Mouse (Mus musculus) c-Kit-negative CD71-positive TER-119-positive erythroid progenitor cells, embryonic 14.5 days (primary cell): ENCODE measurements around the gene Ttc17.
"Not testable (repeated sequence)": the region's sequence is repeated elsewhere in the genome, so short reads cannot be mapped to it uniquely, and the experiment has no call there.

Source experiments
- DNase-seq: peaks from one replicate; pipeline ENCODE4 v3.0.0-alpha.2; 2013; ENCODE audit warnings: low read depth, low spot score

The Ttc17 gene

DNA sequence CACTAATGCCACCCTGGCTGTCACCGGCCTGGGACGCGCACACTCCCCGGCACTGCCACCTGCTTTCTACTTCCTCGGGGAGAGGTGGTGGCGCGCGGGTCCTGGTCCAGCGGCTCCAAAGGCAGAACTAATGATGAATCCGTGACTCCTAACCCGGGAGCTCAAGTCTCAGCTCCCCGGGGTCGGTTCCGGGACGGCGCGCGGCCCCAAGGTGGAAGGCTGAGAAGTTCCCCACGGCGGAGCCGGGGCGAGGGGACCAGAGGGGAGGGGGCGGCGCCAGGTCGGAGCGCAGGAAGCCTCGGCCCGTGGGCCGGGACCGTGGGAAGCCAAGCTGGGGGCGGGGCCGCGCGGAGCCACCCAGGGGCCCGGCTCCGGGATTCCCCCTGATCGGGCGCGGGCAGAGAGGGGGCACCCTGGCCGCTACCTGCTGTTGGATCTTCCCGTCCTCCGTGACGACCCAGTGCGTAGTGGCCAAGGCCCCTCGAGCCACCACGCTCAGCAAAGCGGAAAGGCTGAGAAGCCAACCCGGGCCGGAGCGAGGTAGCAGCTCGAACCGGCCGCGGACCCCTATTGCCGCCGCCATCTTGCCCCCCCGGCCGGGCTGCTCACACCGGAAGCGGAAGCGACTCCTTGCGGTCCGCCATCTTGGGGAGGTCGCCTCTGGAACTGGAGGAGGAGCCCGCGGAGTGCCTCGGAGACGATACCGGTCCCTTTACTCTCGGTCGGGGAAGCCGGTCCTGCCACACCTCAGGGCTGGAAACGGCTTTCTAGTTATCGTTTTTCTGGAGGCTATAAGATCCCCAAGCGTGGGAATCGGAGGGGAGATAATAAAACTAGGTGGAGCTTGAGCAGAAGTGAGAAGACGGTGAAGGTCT, at the start of gene Ttc17:
Gene Ttc17, minus strand, starts transcription at position 607 of the 875 bp plus-strand sequence.
- DNase-seq, result peak; percentile 81

DNA sequence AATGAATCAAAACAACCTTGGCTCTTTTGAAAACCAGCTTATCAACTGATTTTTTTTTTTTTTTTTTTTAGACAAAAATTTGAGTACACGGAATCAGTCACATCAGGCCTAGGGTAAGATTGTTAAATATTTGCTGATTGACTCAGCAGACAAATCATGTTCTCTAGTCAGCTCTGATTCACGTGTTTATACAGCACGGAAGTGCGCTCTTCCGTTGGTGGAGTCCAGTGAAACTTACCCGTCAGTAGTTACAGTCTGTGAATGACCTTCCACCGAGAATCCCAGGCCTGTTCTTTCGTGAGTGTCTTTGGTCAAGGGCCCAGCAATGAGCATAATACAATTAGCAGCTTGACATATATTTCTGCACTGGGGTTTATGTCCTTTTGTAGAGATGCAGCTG, 43.2 kb upstream of the Ttc17 start:
- DNase-seq, result no peak

DNA sequence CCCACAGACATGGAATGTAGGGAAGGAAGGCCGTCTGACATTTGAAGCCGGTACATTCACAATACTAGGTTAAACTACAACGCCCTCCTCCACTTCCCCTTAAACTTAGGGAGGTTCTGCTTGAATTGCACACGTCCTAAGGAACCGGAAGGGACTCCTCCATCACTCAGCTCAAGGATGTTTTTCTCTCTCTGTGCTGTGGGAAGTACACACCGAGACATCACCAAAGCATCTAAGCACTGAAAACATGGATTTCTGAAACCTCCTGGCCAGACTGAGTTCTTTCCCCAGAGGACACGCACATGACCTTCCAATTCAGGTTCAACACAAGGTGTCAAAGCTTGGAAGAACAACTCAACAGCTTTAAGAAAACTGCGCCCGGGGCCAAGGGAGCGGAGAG, 30.5 kb upstream of the Ttc17 start:
- DNase-seq, result peak; percentile 30

DNA sequence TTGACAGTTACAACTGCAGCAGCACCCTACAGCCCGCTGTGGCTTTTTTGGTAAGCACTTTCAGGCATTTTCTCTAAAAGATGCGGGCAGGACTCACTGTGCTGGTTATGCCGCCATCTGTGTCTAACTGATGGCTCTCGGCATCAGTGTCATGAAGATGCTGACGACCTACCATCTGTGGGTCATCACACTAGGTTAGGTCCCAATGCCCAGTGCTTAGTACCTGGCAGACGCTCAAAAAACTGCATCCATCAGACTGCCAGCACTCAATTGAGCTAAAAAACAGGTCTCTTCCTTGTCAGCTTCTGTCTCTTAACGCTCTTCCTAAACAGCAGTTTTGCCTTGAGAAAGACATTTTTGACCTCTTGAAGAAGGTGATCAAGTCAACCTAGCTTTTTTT, 29.0 kb upstream of the Ttc17 start:
- no peak for DNase-seq

DNA sequence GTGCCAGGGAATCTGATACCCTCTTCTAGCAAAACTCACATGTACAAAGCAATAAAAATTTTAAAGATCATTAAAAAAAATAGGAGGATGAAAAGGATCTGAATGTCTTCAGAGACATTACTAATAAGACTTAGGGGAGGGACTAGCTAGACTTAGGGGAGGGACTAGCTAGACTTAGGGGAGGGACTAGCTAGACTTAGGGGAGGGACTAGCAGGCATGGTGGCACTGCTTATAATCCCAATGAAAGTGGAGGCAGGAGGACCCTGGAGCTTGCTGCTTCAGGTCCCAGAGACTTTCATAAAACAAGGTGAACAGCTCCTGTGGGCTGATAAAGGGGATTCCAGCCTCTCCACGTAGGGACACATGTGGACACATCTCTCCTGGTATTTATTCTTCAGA, 28.3 kb upstream of the Ttc17 start:
- DNase-seq, result no peak

DNA sequence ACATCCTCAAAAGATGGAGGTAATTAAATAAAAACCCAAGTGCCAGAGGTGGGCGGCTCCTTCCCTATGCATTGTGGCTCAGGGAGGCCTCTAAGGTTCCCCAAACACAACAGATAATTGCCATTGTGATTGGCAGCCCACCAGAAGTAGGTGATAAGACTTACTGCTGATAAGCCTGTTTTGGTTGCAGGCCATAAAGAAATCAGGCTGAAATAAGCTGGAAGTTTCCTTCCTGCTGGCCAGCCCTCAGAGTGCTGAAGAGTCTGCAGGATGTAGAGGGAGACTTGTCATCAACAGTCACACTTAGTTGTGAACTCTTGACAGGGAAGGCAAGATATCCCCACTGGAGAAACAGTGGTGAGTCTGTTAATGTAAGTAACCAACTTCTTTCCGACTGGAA, 25.7 kb upstream of the Ttc17 start:
- no peak for DNase-seq

DNA sequence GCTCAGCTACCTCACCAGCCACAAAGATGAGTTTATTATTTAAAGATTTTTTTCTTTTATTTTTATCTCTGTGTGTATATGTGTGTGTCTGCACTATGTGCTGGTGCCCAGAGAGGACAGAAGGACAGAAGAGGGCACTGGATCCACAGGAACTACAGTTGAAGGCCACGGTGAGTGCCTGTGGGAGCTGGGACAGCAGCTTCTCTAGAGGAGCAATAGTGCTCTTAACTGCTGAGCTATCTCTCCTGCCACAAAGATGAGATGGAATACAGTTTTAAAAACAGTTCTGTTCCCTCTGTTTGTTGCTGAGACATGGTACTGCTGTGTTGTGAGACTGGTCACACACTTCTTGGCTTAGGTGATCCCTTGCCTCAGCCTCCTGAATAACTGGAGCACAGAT, 22.0 kb upstream of the Ttc17 start:
- DNase-seq, result no peak

DNA sequence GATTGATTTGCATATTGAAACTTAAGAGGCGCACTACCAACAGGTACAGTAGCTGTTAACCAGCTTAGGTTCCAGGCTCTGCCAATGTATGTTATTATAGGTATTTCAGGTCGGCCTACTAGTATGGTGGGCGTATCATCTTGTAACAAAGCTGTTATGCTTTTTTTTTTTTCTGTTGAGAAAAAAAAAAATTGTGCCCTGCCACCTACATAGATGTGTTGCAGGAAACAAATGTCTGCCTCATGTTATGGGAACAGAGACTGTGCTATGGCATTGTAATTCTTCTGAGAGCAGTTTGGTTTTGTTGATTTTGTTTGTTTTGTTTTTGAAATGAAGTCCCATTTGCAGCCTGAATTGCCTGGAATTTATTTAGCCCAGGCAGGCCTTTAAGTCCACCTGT, 952 bp upstream of the Ttc17 start:
- DNase-seq, result no peak

DNA sequence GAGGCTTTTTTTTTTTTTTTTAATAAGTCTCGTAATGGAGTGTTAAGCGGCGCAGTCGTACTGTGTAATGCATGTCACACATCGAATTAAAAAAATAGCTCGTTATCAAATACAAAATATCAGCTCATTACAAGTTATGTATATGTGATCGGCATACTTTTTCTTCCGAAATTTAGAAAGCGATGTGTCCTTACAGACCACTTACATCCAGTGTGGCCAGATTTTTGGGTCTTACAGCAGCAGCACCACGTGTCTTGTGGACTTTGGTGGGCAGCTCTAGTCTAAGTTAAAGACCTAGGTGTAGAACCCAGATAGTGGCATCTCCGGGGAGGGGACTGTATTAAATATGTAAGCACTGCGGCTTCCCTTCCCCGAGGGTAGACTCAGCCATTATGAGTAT, 532 bp upstream of the Ttc17 start:
- DNase-seq, result peak; percentile 11

DNA sequence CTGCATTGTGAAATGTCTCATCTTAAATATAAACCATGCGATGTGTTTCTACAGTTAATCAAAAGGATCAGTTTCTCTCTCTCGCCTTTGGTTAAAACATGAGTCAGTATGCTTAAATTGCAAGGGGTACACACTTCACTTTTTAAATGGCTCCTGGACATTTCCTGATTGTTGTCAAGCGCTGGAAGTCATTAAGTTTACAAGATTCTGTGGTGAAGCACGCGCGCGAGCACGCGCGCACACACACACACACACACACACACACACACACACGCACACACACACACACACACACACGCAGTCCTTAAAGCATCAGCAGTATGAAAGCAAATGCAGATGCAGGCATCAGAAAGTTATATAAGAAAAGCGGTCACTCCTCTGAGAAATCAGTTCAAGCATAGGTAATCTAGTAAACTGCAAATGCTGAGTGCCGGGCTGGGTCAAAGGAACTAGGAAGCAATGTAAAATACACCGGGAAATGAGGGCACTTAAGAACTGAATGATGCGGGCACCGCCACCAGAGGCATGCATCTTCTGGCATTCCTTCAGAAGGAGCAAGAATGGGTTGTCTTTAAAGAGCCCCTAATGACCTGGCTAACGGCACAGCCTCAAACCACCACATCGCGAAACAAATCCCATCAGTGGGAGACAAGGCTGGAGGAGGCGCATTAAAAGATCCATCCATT, 949 bp downstream of the Ttc17 start:
- DNase-seq, result peak; percentile 28

DNA sequence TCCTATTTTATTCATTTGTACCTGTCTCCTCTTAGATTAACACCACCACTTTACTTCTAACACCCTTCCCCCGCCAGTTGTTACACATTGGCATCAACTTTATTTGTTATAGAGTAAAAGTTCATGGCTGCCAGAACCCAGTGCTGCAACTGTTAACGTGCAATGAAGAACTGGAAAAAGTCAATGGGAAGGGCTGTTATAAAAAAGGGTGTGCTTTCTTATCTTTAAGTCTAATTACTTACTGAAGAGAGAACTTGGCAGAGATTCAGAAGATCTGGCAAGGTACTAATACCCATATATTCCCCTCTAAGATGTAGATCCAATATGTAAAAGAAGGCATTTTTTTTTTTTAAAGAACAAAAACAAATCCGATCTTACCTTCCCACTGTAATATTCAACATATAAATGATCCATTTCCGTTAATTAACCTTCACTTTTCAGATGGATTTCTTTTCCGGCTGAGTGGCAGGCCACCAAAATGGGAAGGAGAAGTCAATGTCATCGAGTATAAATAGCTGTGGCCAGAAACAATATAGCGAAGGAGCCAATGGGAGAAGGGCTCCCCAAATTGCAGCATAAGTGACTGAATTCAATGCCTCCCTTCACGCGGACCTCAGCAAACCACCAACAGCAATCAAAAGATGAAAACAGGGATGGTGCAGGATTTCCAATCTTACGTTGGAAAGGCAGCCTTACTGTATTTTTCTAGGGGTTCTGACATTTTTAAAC, 1.8 kb downstream of the Ttc17 start:
- DNase-seq, result no peak

DNA sequence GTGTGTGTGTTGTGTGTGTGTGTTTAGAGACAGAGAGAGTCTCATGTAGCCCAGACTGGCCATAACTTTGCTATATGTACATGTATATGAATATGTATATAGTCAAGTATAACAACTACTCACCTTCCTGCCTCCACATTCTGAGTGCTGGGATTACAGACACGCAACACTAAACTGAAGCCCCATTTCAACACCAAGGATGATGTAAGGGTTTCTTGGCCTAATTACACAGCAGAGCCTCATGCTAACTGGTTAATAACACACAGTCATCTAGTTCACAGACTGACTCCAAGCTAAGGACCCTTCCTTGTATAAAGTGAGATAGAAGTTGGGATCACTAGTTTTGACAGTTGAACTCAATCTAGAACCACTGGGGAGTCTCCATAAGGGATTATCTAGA, 3.9 kb downstream of the Ttc17 start:
- DNase-seq, result no peak

DNA sequence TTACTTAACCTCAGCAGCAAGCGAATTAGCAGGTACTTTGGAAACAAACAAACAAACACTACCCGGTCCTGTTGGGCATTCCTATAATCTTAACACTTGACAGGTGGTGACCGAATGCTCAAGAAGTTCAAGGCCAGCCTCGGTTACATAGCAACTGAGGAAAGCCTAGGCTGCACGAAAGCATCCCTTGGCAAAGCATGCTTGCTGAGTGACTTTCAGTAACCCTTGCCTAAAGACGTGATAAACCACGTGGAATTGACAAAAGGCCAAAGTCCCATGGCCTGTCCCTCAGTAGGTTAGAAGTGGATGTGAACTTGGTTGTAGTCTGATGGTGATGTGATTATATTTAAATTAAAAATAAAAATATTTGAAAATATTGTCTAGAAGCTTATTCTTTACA, 4.4 kb downstream of the Ttc17 start:
- no peak for DNase-seq

DNA sequence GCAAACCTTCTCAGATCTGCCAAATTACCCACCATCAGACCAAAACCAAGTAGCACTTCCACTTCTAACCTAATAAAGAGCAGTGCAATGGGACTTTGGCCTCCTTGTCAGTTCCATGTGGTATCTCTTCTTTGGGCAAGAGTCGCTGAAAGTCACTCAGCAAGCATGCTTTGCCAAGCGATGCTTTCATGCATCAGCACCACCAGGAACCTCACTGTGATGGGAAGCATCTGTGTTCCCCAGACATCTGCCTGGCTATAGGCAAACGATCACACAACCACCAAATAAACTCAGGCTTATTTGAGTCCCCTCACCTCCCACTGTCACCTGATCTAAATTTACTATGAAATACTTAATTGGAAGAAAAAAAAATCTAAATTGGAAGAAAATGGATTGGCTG, 5.5 kb downstream of the Ttc17 start:
- no peak for DNase-seq

DNA sequence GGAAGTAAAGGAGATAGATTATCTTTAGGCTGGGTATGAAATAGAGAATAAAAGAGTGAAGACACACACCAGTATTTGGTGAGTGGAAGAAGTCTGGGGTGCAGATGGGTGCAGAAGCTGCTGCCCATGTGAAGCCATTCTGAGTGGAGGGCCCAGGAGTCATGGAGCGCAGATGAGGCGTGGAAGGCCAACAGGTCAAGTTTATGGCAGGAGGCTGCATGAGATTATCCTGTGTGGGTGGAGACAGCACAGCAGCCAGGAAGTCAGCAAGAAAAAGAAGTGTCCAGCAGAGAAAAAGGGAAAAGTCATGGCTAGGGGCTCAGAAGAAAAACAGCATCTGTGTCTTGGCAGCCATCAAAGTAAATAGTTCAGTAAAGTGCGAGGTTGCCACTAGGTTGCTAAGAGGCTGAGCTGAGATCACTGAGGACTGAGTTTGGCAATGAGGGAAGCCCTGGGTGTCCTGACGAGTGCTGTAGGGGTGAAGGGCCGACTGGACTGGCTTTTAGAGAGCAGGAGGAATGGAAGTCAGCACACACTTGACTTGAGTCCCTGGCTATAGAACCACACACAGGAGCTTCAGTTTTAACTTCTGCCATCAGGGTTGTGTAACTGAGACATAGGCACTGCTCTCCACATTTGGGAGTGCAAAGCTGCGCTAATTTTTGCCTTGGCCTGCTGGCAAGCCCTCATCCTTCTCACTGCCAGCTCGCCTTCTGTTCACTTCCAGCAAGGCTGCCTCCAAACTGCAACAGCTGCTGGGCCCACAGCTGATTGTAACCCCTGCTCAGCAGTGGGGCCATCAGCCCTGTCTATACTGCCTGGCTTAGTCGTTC, 8.1 kb downstream of the Ttc17 start:
- no peak for DNase-seq

DNA sequence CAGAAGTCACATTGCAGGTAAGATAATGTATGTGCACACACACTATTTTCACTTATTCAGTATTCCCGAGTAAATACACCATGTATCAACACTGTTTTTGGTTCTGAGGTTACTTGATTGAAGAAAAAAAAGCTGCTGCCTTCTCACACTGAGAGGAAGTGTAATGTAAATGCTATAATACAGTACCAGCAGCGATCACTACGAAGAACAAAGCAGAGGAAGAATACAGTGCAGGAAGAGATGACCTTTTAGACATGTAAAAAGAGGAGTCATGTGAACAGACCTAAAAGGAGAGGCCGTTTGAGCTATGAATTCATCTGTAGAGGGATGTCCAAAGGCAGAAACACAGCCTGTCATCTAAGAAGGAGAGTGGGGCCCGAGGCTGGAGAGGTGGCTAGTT, 9.0 kb downstream of the Ttc17 start:
- no peak for DNase-seq

DNA sequence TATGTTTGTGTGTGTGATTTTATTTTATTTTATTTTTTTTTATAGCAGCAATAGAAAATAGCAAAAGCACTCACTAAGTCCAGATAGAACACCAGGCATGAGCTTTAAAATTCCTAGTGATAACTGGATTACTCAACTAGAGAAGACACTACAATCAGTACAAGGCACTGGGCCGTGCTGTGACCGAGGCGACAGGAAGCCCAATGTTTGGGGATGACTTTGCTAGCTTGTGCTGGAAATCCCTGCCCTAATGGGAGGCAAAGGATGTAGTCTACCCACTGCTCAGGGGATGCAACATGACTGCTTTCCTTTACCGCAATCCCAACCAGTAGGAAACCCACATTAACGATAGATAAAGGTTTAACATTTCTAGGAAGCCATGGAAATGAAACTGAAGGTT, 10.2 kb downstream of the Ttc17 start:
- DNase-seq, result no peak

DNA sequence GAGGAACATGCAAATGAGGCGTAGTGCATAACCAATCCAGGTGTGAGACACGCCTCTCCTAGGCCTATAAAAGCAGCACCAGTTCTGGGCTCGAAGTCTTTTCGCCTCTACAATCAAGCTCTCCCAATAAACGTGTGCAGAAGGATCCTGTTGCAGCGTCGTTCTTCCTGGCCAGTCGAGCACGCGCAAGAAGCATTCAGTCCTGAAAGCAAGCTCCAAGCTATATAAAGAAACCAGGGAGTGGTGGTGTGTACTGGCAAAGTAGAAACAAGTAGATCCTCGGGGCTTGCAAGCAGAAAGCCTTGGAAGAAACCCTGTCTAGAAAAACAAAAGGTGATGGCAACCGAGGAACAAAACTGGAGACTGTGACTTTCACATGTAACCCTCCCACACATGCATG, 15.4 kb downstream of the Ttc17 start:
- DNase-seq, result not testable (repeated sequence)

DNA sequence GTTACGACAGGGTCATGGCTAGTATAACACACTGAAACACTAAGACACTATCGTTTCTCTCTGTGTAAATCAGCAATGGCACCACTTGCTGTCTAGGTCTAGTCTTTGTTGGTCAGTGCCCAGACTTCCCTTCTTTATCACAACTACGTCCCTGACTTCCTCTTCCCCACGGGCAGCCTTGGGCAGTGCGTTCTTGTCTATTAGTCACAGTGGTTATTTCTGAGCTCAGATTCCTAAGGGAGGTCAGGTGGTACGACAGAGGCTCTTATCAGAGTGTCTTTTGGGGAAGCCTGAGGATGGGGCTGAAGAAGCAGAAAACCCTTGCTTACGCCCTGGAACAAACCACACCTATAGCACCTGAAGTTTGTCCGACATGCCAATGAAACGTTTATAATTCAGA, 17.5 kb downstream of the Ttc17 start:
- no peak for DNase-seq

DNA sequence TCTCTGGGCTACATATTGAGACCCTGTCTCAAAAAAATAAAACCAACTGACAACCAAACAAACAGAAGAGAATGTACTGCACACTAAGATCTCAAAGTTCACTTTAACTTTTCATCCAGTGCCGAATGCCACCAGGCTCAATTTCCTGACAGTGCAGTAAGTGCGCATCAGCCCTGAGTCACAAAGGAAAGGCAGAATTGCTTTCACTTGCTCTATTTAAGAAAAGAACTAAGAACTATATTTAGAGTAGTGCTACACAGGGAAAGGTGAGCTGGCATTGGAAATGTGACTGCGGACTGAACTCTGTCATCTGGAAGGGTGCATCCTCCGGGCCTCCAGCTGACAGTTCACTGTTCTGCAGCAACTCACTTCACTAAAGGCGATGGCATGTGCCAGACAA, 18.6 kb downstream of the Ttc17 start:
- no peak for DNase-seq

DNA sequence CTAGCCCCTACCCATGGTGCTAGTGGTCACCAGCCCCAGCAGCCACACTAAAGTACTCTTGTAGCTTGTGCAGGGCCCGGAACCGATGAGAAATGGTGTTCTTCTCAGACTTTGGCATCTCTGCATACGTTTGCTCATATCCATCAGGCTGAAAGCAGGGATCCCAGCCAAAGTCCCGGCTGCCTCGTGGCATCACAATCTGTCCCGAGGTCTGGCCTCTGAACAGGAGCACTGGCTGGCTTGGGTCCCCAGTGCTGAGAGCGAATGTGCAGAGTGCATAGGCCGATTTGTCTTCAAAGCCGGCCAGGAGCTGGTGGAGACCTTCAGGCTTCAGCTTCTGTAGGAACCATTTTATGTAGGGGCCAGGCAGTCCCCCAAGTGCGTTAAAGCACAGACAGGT, 22.0 kb downstream of the Ttc17 start:
- not testable (repeated sequence) for DNase-seq
